Mouse (Mus musculus) Muller cell, postnatal 12 days (primary cell): ENCODE measurements around the gene Nxph3.
A peak's percentile ranks its signal among the peaks of the same experiment; 100 is the strongest.
"Not testable (repeated sequence)": the region's sequence is repeated elsewhere in the genome, so short reads cannot be mapped to it uniquely, and the experiment has no call there.

ENCODE experiments used
- DNase-seq: peaks from one replicate; pipeline ENCODE4 v3.0.0-alpha.2; 2015; ENCODE audit errors: inconsistent ontology term

Nxph3 gene

DNA sequence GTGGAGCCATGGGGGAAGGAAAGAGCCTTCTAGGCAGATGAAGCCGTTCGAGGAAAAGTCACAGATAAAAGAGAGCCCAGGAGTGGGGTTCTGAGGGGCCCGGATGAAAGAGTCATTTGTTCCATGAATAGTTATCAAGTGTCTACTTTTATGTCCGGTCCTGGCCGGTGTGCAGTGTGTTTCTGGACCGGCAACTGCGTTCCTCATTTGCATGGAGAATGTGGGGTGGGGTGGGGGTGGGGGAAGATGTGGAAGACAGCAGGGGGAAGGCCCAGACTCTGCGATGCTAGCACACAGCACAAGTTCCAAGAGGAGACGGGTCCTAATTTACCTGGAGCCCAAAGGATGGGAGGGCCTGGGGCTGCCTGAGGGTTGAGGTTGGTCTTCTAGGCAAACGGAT lies 4.9 kb upstream of the Nxph3 start:
- DNase-seq: no peak

DNA sequence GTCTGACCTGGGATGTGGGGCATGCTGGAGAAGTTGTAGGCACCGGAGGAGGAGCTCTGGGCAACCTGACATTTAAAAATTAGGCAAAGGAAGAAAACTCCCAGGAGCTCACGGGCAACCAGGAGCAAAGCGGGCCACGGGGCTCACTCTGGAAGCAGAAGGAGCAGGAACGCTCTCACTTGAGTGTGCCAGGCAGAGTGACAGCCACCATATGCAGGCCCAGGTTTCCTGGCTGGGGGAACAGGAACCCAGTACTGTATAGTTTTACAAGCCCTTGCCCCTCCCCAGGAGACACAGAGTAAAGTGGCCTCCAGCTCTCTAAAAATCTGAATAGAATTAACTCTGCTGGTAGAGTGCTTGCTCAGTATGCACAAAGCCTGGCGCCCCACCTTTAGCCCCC lies 2.8 kb upstream of the Nxph3 start:
- DNase-seq: no peak

DNA sequence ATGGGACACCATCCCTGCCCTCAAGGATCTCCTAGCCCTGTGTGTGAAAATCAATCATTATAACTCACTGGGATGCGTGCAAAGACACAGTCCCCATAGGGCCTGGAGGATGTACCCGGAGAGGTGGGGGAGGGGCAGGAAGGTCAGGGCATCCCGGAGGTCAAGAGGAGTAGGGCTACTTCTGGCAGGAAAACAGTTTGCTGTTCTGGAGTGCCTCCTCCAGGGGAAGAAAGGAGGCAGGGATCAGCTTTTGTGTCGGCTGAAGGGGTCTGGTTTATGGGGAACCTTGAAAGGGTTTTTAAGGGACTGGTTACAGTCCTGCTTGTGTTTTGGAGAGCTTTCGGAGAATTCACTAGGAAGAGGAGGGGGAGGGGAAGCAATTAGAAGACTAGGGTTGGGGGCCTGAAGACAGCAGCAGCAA lies 2.1 kb upstream of the Nxph3 start:
- no peak for DNase-seq

DNA sequence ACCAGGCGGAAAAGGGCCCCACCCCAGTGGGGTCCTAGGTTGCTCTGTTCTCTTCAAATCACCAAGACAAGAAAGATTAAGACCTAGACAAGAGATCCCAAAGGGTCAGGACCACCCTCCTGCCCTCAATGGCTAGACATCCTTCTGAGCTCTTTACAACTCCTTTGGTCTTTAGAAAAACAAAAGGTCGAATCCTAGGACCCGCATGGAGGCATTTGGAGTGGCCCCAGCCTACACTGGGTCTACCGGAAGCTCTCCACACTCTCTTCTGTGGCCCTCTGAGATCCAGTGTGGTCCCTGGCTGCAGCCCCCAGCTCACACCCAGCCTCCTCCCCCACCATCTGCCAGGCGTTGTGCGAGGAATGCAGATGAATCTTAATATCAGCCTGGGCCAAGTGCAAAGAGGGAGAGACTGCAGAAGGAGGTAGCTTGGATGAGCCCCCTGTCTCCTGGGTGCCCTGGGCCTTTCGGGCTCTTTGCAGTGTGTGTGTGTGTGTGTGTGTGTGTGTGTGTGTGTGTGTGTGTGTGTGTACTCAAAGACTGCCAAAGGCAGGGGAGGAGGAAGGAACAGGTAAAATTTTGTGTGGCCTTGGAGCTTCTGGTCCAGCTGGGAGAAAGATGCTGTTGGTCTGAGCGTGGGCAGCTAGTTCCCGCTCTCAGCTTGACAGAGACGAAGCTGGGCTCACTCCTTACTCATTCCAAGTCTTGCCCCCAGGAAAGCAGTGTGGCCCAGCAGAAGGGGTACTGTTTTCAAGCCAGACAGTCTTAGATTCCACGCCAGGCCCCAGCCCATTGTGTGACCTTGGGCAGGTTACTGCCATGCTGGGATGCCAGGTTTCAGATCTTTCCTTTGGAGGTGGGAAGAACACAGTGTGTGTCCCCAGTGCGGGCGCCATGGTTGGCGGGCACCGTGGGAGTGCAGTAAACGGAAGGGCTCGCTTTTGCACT lies 1.3 kb upstream of the Nxph3 start:
- DNase-seq: no peak

DNA sequence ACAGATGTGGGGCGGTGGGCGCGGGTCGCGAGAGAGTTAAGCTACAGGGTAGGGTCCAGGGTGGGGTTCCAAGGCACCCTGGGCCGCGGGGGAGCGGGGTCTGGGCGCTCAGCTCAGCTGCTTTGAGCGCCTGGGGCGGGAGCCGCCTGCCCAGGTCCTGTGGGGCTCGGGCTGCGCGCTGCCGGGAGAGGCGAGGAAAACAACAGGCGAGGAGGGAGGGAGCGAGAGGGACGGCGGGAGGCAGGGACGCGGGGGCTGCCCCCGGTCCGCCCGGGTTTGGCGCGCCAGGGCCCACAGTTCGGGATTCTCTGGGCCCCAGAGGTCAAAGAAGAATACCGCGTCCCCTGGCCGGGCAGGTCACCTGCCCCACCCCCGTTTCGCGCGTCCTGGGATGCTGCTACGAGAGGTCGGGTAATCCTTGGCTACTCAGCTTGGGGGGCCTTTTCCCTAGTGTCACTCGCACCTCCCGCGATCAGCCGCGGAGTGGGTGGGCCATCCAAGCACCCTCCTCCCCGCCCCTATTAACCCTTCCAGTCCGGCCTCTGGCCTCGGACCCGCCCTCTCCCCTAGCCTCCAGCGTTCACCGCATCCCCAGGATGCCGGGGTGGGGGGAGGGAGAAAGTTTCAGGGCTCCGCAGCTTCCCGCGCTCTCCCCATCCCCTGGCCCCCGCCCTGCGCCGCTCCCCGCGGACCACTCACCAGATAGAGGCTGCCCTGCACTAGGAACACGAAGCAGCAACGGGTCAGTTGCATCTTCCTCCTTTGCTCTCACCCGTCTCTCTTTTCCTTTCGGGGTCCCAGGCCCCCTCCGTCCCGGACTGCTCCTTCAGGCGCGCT lies 691 bp downstream of the Nxph3 start:
- DNase-seq: peak; percentile 36

DNA sequence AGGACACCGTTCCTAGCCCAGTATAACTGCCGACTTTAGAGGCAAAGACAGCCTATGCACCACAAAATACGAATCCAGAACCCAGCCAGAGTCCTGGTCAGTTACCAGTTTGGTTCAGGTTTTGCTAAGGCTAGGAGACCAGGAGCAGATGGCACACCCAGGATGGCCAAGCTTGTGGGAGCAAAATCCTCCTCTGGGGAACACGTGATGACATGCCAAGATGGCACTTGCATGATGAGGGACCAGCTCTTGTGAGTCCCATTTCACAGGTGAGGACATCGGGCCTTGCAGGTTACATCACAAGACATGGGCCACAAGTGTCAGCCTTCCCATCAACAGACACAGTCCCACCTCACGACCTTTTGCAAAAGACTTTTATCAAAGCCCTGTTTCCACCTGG lies 2.0 kb downstream of the Nxph3 start:
- DNase-seq: no peak

DNA sequence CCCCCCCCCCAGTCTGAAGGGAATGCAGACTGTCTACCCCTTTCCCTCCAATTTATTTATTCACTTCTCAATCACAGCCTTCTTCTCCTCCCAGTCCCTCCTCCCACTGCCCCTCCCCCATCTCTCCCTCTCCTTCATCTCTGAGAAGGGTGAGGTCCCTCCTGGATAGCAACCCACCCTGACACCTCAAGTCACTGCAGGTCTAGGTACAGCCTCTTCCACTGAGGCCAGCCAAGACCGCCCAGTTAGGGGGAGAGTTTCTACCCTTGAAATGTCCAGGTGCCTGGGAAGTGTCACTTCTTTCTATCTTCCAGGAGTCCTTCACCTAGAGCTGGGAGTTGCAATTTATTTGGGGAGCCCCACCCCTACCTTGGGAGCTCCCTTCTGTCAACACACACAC lies 2.5 kb downstream of the Nxph3 start:
- DNase-seq: no peak

DNA sequence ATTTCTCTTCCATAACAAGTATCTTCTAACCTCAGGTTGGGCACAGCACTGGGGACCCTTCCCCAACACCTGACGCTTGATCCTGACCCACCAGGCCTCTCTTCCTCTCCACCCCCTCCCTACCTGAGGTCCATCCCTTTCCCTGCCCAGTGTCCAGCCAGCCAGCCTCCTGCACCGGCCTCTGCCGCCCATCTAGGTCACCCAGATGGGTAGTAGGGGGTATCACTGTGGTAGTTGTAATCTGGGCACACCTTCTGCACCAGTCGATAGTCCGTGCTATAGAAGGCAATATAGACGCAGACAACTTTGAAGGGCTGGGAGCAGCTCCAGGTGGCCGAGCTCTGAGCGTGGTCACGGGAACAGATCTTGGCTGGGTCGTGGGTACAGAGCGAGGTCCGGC lies 3.7 kb downstream of the Nxph3 start:
- DNase-seq: no peak

DNA sequence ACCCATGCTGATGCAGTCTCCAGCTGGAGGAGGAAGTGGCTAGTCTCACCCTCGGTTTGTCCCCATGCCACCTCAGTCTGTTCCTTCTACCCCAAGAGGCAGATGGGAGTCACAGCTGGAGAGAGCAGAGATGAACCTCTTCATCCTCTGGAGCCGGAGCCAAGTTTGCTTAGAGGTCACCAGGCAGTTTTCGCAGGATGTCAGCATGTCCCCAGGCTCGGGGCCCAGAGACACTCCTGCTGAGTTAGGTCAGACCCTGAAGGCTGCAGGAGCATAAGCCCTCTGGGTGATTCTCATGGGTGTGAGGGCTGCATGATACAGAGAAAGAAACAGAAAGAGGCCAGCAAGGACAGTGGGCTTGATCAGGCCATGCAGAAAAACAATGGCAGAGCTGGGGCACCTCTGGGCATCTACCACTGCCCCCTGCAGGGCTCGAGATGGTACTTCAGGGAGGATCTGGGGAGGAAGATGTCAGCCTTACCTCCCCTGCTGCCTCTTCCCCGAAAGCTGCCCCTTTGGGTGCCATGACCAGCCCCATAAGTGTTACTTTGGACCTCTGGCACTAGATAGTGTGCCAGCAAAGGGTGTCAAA lies 5.1 kb downstream of the Nxph3 start:
- DNase-seq: no peak

DNA sequence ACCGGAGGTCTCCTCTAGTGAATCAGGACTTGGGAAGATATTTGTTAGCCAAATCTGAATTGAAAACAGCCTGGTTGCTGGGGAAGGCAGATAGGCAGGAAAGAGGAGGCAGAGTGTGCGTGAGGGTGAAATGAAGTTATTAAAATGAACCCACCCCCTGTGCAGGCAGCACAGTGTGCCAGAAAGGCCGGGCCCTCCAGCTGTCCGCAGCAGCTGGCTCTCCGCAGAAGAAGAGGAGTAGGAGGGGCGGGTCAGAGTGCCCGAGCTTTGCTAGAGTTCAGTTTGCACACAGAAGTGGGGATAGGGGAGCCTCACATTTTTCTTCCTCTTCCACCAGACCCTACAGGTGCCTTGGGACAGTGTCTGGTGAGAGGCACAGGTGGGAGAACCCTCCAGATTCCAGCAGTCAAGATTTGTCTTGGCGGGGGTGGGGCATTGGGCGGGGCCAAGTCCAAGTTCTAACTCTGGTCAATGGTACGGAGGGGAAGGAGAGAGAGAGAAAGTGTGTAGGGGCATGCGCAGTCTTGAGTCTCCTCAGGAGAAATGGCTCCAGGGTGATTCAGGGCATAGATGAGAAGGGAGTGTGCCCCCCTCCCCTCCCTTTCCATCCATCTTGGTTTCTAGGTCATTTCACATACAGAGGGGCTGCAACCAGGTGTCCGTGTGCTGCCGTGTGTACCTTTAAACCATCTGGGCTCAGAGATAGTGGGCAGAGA lies 6.0 kb downstream of the Nxph3 start:
- DNase-seq: no peak

DNA sequence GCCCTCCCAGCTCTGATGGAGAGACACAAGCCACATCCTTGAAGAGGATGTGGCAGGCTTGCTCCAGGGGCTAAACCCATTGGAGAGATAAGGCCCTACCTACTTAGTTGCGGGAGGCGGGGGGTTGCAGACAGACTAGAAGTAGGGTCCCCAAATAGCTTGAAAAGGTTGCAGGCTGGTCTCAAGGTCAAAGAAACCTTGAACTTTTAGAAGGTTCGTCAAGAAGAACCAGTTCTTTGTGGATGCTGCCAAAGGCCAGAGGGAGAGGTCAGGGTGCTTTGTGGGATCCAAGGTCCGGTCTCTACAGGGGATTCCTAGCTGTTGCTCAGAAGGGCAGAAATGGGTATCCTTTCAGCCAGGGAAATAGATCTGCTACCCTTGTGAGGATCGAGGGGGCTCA lies 6.6 kb downstream of the Nxph3 start:
- no peak for DNase-seq

DNA sequence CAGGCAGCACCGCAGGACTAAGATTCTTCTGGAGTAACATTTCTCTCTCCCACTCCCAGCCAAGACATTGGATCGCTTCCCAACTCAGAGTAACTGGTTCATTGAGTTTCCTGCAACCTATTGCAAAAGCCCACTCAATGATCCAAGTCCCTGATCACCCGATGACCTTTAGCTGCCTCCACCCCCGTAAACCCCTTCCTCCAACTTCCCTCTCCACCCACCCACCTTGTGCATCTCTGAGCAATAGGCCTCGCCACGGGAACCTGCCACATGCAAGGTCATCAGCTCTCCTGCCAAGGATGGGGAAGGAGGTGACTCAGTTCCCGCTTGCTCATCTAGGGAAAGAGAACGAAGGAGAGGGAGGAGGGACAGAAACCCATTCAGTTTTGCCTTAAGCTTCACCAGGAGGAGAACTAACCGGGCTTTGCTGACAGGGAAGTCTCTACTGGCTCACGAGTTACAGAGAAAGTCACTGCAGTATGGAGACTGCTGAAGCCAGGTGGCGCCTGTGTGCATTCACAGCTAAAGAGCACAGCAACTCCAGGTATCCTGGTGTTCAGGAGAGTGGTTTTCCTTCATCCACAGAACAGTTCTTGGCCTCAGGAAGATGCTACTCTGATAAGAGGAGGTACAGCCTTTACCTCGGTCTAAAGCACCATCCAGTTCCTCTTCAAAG lies 7.2 kb downstream of the Nxph3 start:
- peak; percentile 67 for DNase-seq

DNA sequence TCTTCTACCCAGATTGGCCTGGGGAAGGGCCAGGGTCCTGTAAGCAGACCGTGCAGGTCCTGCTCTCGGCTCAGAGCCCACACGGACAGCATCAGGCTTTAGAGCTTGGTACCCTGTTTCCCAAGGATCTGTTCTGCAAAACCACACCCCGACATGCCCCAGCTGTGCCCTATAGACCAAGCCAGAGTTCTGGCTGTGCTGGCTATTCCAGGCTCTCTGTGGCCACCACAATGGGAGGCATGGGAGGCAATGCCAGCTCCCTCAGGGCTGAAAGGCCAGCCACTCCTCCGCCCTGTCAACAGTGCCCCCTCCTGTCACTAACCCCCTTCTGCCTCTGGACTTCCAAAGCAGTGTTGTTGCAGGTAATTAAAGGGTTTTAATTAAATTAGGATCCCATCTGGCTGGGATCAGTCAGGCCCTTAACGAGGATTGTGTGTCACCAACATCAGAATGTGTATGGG lies 10.1 kb downstream of the Nxph3 start:
- DNase-seq: peak; percentile 49

DNA sequence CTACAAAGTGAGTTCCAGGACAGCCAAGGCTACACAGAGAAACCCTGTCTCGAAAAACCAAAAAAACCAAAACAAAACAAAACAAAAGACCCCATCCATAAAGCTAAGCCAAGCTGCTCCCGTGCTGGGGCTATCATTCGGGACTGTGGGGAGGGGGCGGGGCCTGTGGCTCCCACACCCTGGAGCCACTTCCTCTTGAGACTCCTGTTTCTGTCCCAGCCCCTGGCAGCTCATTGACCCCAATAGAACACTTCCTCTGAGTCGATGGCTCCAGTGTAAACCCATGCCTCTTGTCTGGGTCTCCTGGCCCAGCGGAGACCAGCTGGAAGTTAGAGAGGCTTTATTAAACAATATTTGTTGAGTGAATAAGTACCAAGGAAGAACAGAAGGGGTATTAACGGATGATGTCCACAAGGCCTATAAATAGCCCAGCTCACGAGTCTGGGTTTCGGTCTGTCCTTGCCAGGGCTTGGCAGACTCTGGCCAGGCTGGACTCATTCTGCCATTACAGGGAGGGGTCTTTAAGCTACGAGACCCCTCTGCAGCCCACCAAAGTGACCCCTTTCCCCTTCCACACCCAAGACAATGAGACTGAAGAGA lies 10.7 kb downstream of the Nxph3 start:
- peak; percentile 47 for DNase-seq

DNA sequence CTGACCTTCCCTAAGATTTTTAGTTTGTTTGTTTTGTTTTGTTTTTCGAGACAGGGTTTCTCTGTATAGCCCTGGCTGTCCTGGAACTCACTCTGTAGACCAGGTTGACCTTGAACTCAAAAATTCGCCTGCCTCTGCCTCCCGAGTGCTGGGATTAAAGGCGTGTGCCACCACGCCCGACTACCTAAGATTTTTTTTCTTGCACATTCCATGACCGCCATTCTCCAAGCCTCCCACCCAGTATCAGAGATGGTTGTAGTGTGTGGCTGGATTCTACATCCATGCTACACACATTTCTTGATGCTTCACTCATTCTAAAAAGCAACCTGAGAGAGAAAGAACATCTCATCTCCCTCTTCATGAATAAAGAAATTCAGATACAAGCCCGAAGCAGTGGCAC lies 12.5 kb downstream of the Nxph3 start:
- not testable (repeated sequence) for DNase-seq

DNA sequence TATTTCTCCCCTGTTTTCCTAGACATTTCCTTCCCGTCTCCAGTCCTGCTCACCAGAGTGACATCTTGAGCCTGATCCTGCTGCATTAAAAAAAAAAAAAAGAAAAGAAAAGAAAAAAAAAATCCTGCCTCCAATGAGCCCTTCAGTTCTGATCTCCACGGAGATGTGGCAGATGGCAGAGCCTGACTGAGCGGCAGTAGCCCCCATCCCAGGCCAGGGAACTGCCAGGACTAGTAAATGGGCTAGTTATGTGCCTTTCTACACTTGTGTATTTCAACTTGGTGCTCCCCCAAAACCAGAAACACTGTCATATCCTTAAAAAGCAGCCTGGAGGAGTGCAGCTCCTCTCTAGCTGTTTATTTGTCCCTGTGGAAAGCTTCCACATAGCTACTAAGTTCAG lies 13.5 kb downstream of the Nxph3 start:
- no peak for DNase-seq

DNA sequence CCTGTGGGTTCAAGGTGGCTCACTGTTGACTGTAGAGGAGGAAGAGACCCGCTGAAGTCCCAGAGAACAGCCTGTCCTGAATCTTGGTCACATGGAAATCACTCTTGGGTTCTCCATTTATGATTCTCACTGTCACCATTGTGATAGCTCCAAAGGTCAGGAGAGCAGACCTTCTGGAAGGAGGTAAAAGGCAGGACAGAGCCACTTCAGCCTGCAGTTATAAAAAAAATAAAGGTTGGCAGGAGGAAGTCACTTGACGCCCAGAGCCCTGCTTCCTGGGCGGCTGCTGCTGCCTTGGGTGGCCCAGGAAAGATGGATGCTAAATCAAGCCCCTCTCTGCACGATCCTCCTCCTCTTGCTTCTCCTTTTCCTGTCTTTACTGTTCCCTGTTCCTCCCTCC lies 14.0 kb downstream of the Nxph3 start:
- DNase-seq: no peak

DNA sequence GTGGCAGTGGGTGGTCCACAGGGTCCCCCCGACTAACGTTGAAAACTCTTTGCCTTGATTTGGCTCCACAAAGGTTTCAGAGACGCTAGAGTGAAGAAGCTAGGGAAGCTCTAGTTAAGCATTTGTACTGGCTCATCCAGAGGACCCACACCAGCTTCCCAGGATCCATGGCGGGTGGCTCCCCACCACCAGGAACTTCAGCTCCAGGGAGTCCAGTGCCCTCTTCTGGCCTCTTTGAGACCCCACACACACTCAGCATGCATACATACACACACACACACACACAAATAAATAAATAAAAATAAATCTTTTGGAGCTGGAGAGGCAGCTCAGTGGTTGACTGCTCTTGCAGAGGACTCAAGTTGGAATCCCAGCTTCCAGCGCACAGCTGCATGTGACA lies 16.4 kb downstream of the Nxph3 start:
- DNase-seq: no peak

DNA sequence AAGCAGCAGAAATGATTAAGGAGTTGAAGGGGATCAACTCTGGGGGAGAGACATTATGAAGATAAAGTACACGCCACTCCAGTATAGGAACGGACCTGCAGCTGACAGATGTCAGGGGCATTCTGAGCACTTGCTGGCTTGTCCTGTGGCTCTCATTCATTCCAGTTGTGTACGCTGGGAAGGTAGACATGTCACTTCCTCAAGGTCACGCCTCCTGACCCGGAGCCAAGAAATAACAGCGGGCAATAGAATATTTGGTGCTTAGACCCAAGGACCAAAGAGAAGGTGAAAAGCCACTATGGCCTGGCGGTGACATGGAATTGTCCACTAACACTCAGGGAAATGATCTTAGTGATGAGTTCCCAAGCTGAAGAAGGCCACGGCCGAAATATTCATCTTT lies 18.5 kb downstream of the Nxph3 start:
- no peak for DNase-seq

DNA sequence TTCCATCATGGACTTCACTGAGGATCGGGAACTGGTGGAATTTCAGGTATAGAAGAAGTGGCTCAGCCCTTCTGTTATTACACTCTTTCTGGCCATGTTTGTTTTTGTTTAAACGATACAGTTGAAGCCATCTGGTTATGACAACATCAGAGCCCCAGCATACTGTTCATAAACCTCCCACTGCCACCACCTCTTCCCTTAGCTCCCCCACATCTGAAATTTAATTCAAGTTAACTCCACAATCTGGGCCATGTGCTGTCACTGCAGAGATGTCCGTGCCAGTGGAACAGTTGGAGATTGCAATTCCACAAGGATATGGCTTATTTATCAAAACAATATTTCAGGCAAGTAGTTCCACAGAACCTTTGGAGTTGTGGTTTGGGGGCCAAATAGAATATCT lies 20.0 kb downstream of the Nxph3 start:
- no peak for DNase-seq

DNA sequence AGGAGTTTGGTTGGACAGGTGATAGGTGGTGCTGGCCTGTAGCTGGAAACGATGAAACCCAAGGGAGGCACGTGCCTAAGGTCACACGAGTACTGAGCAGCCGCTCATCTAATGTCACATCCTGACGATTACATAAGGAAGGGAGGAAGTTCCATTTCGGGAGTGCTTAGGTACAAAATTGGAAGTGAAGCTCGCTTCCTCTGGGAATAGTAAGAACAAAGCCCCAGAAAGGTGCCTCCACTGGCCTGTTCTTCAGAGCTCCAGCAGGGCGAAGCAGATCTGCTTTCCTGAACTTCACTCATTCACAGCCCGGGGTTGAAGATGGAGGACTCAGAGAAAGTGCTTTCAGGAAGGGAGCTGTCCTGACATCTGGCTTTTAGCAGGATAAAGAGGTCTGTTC lies 20.4 kb downstream of the Nxph3 start:
- DNase-seq: no peak
